Mouse (Mus musculus) liver, embryonic 14.5 days (tissue): ENCODE measurements at regions not wholly inside any gene's neighbourhood (a gene's known extent, or its start where the extent isn't known, plus 50 kb on each side); places are given as distances from the start of the nearest gene placed in this dataset.

Source experiments
- ATAC-seq: fragments of 200-750 bp; cut with Nextera tagmentation; 2 replicates; pipeline ENCODE4 v1.8.0; 2017; ENCODE audit warnings: moderate number of reproducible peaks, mild to moderate bottlenecking, moderate library complexity; ENCODE audit not compliant: insufficient read depth
- DNase-seq, 3 experiments: peaks; one replicate each; pipeline ENCODE4 v3.0.0-alpha.2; 2012 to 2013; ENCODE audit warnings: low read depth in 3 of 3, low spot score in 3 of 3
- H3K27ac ChIP-seq: fragments of 300-500 bp; sonication (generic); 2 replicates; pipeline ENCODE4 v1.5.1; 2014; ENCODE audit warnings: moderate library complexity, mild to moderate bottlenecking, control low read depth, inconsistent platforms
- H3K27me3 ChIP-seq: fragments of 300-500 bp; sonication (generic); 2 replicates; pipeline ENCODE4 v1.6.1; 2014; ENCODE audit warnings: mild to moderate bottlenecking, low read length, moderate library complexity; ENCODE audit not compliant: control insufficient read depth, insufficient read depth
- H3K36me3 ChIP-seq: fragments of 300-500 bp; sonication (generic); replicated peaks from 2 replicates; pipeline ENCODE4 v1.6.1; 2014; ENCODE audit warnings: low read depth; ENCODE audit not compliant: control insufficient read depth, insufficient read depth
- H3K4me1 ChIP-seq, 2 experiments: fragments of 200-500 bp in 1 of 2; fragments of 300-500 bp in 1 of 2; sonication (generic) in 1 of 2; replicated peaks; 2 replicates each; pipeline ENCODE4 v1.6.1; 2012 to 2014; ENCODE audit warnings: antibody characterized with exemption in 1 of 2, inconsistent platforms in 1 of 2, low read length in 1 of 2; ENCODE audit not compliant: control insufficient read depth in 2 of 2, insufficient read depth in 2 of 2
- H3K4me2 ChIP-seq: fragments of 300-500 bp; sonication (generic); 2 replicates; pipeline ENCODE4 v1.6.1; 2014; ENCODE audit warnings: low read depth, mild to moderate bottlenecking, control low read depth, moderate library complexity
- H3K4me3 ChIP-seq, 2 experiments: fragments of 200-500 bp in 1 of 2; fragments of 300-500 bp in 1 of 2; sonication (generic) in 1 of 2; 2 replicates each; pipeline ENCODE4 v1.5.1; 2012 to 2014; ENCODE audit warnings: low read depth in 2 of 2, low read length in 2 of 2, mild to moderate bottlenecking in 2 of 2, control low read depth in 1 of 2, inconsistent platforms in 1 of 2, moderate library complexity in 1 of 2; ENCODE audit not compliant: insufficient read depth in 1 of 2
- H3K9ac ChIP-seq: fragments of 300-500 bp; sonication (generic); replicated peaks from 2 replicates; pipeline ENCODE4 v1.6.1; 2014; ENCODE audit warnings: mild to moderate bottlenecking, control low read depth, moderate library complexity
- H3K9me3 ChIP-seq: fragments of 300-500 bp; sonication (generic); 2 replicates; pipeline ENCODE4 v1.6.1; 2016; ENCODE audit warnings: low read length, mixed read lengths; ENCODE audit not compliant: control insufficient read depth
- CTCF ChIP-seq: IDR thresholded peaks from 2 replicates; pipeline ENCODE4 v1.5.1; 2016; ENCODE audit warnings: antibody characterized with exemption, low read depth, control low read depth
- EP300 ChIP-seq: IDR thresholded peaks from 2 replicates; pipeline ENCODE4 v1.6.1; 2016; ENCODE audit warnings: antibody characterized with exemption, low read depth
- WGBS: fragments of 180-500 bp; shearing (Covaris S2); extraction: QIAGEN DNeasy Blood & Tissue Kit; methylation state at CpG from one replicate; pipeline ENCODE4 v1.1.7; 2014; ENCODE audit not compliant: insufficient replicate concordance; 5-methylcytosine and 5-hydroxymethylcytosine counted together

DNA sequence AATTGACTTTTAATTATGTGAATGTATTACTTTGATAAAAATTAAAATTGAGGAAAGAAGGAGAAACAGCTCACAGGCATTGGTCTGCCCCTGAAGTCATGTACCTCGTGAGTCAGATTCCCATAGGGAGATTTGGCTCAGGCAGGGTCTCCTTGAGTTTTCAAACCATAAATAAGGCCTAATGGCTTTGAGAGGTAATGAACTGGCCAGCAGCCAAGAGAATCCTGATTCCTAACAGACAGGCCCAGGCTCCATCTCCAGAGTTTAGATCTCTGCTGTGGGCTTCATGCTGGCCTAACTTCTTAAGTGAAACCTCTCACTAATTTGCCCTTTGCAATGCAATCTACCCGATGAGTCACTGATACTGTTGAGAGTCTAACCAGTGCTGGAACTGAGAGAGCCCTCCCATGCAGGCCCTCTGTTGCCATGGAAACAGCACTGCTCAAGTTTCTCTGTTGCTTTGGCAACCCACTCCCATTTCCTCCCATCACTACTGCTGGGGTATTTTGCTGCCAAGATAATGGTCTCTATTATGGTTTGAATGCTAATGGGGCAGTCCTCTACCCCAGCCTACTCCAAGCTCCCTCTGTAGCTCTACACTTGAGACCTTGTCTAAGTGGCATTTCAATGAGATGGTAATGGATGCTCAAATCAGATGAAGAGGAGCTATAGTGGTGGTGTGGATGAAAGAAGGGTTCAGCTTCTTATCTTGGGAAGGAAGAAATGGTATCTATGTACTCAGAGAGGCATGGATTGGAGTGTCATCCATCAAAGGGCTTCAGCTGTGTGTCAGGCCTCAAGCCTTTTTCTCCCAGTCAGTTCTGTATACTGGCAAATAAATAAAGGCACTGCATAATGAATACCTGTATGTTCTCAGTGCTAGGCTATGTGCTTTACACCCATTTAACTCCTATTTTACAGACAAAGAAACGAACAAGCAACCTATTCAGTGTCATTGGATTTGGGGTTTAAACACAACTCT, 190.5 kb downstream of the Abcc12 start:
- 44% methylated on average over 3 of the region's 3 CpGs for whole genome bisulfite sequencing
- H3K4me3 ChIP-seq, result no peak overlapping the region
- no peaks in the 10 kb centered on the region for H3K4me1 ChIP-seq
- ATAC-seq (no peak), DNase-seq (no peak)
- TF ChIP-seq EP300 (no peak), CTCF (no peak)
- H3K9ac ChIP-seq, result no peak overlapping the region
- H3K36me3 ChIP-seq, result no peaks in the 10 kb centered on the region
- H3K4me2 ChIP-seq, result no peak overlapping the region
- H3K27me3 ChIP-seq, result no peaks in the 10 kb centered on the region
- no peak overlapping the region for H3K27ac ChIP-seq
- no peaks in the 10 kb centered on the region for H3K9me3 ChIP-seq

DNA sequence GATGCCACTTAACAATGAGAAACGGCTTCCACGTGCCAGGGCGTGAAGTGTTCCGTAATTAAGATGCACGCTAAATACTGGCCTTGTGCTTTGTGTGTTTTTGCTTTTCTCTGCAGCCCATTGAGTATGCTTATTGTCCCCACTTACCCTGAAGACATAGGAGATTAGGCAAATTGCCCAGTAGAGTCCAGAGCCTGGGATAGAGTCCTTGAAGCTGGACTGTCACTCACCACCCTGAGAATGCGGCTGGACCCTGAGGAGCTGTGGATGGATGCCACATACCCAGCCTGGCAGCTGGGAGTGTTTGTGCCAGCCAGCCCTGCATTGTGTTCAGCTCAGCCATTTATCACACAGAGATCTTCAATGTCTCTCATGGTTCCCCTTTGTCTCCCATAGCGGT, 195.2 kb downstream of the Abcc12 start:
- Histone ChIP-seq H3K4me2 (no peak overlapping the region), H3K36me3 (no peaks in the 10 kb centered on the region), H3K4me3 (no peak overlapping the region), H3K9me3 (no peaks in the 10 kb centered on the region), H3K27me3 (no peaks in the 10 kb centered on the region), H3K27ac (no peak overlapping the region), H3K9ac (no peak overlapping the region), H3K4me1 (no peaks in the 10 kb centered on the region)
- ATAC-seq (no peak), DNase-seq (no peak)
- 74% methylated on average over 7 of the region's 7 CpGs for WGBS
- no peak for TF ChIP-seq CTCF
- no peak for TF ChIP-seq EP300

DNA sequence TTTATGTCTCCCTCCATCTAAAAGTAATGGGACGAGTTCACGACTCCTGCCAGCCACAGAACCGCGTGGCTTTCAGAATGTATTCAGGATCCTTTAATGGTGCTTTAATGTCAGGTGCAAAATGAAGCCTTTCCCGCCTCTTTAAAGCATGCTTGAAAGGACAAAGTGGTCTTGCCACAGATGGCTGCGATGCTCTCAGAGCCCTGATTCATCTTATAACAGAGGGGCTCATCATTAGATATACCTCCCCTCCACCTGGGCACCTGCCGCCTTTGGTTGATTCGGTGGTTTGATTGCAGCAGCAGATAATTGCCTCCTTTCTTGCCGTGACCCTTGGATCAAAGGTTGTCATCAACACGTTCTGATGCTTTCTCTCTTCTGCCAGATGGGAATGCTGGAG, 198.5 kb downstream of the Abcc12 start:
- H3K9me3 ChIP-seq, result no peaks in the 10 kb centered on the region
- no peak overlapping the region for H3K9ac ChIP-seq
- no peak overlapping the region for H3K27ac ChIP-seq
- no peaks in the 10 kb centered on the region for H3K27me3 ChIP-seq
- TF ChIP-seq CTCF (no peak), EP300 (no peak)
- H3K4me2 ChIP-seq, result no peak overlapping the region
- WGBS, result 68% methylated on average over 10 of the region's 10 CpGs
- H3K36me3 ChIP-seq, result no peaks in the 10 kb centered on the region
- no peak overlapping the region for H3K4me3 ChIP-seq
- no peaks in the 10 kb centered on the region for H3K4me1 ChIP-seq
- ATAC-seq (no peak), DNase-seq (no peak)

DNA sequence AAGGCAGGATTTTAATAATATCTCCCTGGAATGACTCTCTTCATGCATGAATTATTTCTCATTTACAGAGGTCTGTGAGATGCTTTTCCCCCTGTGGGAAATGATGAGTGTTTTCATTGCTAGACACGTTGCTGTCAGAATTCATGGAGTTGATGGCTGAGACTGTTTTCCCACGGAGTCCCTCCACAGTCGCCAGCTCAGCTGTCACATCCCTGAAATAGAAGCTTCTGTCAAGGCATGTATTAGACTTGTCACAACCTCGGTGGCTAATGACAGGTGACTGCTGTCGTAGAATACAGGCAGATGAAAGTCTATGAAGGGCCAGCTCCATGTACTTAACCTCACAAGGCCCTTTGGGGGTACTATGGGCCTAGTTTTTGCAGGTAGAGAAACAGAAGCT, 212.4 kb downstream of the Abcc12 start:
- H3K4me2 ChIP-seq, result no peak overlapping the region
- no peak overlapping the region for H3K4me3 ChIP-seq
- H3K27me3 ChIP-seq, result no peaks in the 10 kb centered on the region
- H3K9me3 ChIP-seq, result no peaks in the 10 kb centered on the region
- no peak overlapping the region for H3K9ac ChIP-seq
- no peaks in the 10 kb centered on the region for H3K4me1 ChIP-seq
- 57% methylated on average over 5 of the region's 5 CpGs for WGBS
- H3K36me3 ChIP-seq, result no peaks in the 10 kb centered on the region
- ATAC-seq (no peak), DNase-seq (no peak)
- TF ChIP-seq CTCF (no peak), EP300 (no peak)
- no peak overlapping the region for H3K27ac ChIP-seq

DNA sequence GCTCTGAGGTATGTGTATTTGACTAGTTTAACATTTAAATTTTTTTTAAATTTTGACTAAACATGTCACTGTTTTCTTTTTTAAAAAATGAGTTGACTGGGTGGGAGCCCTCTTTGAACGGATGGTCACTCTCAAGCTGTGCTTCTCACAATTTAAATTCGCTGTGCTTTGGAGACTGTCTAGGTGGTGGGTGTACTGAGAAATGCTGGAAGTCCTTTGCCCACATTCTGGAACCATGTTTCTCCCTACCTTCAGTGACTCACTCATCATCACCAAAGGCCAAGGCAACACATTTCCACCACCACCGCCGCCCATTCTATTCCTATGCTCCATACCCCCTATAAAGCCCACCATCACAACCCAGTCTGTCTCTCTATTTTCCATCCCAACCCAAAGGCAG, 213.8 kb downstream of the Abcc12 start:
- Histone ChIP-seq H3K4me2 (no peak overlapping the region), H3K9ac (no peak overlapping the region), H3K27me3 (no peaks in the 10 kb centered on the region), H3K36me3 (no peaks in the 10 kb centered on the region), H3K4me1 (no peaks in the 10 kb centered on the region), H3K4me3 (no peak overlapping the region), H3K9me3 (no peaks in the 10 kb centered on the region), H3K27ac (no peak overlapping the region)
- no peak for ATAC-seq
- TF ChIP-seq CTCF, result no peak
- 77% methylated on average over 4 of the region's 4 CpGs for WGBS
- no peak for DNase-seq
